Mouse (Mus musculus) Patski (cell line): Measurements from ENCODE around the gene Pdzd7. TPM values are rescaled to one million over a fixed set of nuclear protein-coding genes. Genes with fewer than 3 reads are reported as not detected.

Source experiments
- ATAC-seq: fragments of 100-300 bp; one replicate; pipeline ENCODE4 v1.8.0; 2021
- CTCF ChIA-PET: fragments of 350-600 bp; sonication (Branson Sonifier 250); formaldehyde crosslinking; loops from one replicate; lab custom pipeline; 2022; ENCODE audit warnings: inconsistent platforms; lab: Charles Lee
- POLR2A ChIA-PET: fragments of 350-600 bp; sonication (Branson Sonifier 250); formaldehyde crosslinking; loops from one replicate; lab custom pipeline; 2022; ENCODE audit warnings: antibody characterized with exemption, inconsistent platforms; lab: Charles Lee
- DNase-seq: peaks from one replicate; pipeline ENCODE4 v3.0.0-alpha.2; 2011; ENCODE audit warnings: low read depth, low spot score
- H3K27me3 ChIP-seq: fragments of 371-371 bp; one replicate; pipeline ENCODE4 v1.5.1; 2021
- CTCF ChIP-seq: fragments of 100-300 bp; IDR thresholded peaks from one replicate; pipeline ENCODE4 v1.5.1; 2021
- in situ Hi-C: fragments of 300-500 bp; cut with MboI; formaldehyde crosslinking; loops from 3 replicates; pipeline ENCODE4 v1.11.1; 2018; ENCODE audit warnings: low pct_unique_long_range_greater_than_20kb, mixed read lengths
- polyA plus RNA-seq: library from polyadenylated mRNA; unstranded; gene quantifications from one replicate; pipeline ENCODE4 v1.2.3, GENCODE M21; 2021

Pdzd7 gene
- polyA plus RNA-seq, 1 experiment from 2014 or later: 4.9 TPM

- in situ Hi-C loops: no loop called here
- no peak for ATAC-seq
- CTCF ChIA-PET: no interaction called here
These were observed 55.7 kb downstream of the Pdzd7 start for GRCm38 (mm10) chr19:44989567-44990495.

DNA sequence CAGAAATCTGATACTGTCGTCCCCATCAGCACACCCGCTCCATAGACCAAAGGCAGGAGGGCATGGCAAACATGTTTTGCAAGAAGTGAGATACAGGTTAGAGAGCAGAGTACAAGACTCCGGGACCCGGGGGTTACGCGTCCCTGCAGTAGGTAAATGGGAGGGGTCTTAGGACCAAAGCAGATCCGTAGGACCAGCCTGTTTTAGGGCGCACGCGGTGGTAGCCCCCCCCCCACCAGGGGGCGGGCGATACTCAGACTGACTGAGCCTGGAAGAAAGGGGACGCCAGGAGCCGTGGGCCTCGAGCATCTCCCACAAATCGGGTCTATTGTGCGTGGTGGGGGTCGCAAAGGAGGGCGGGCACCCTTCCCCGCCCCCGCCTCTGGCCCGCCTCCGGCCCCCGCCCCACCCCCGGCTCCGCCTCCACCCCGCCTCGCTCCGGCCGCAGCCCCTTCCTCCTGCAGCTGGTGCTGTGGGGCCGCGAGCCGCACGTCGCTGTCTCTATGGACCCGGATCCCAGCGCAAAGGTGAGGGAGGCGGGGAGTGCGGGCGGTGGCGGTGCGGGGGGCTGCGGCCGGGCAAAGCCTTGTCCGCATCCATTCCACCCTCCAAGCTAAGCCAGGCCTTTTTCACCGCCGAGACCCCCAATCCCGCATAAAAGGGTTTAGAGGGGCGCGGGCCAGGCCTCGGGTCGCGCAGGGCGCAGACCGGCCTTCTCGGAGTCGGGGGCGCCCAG, 56.5 kb downstream of the Pdzd7 start, which contains the start of gene Sema4g:
Gene Sema4g, plus strand, starts transcription at position 271 of the 736 bp plus-strand sequence.
- in situ Hi-C loops: no loop called here
- DNase-seq: no peak
- no peaks in the 10 kb centered on the region for H3K27me3 ChIP-seq
- peak; percentile 8 for ATAC-seq
- ChIA-PET POLR2A (interaction anchor here (1.4 kb wide), 1 partner anchor 12 kb away, joined by 3 read pairs; no protein-coding TSS in a partner anchor), CTCF (interaction anchor here (1.2 kb wide), 1 partner anchor 9 kb away, joined by 3 read pairs; no protein-coding TSS in a partner anchor)
- no peak for TF ChIP-seq CTCF

More at GRCm38 (mm10) chr19:44989567-44990495, 55.7 kb downstream of the Pdzd7 start:
- no peaks in the 10 kb centered on the region for H3K27me3 ChIP-seq
- no peak for DNase-seq
- no peak for TF ChIP-seq CTCF
- POLR2A ChIA-PET: interaction anchor here (0.6 to 1.4 kb wide), 2 partner anchors 10 to 11 kb away, joined by 3 read pairs; no protein-coding TSS in a partner anchor

- ATAC-seq (no peak), DNase-seq (no peak)
- POLR2A ChIA-PET: no interaction called here
- no peak for TF ChIP-seq CTCF
- CTCF ChIA-PET: interaction anchor here (1.0 to 1.2 kb wide), 2 partner anchors 9 to 12 kb away, joined by 3 read pairs; no protein-coding TSS in a partner anchor
- H3K27me3 ChIP-seq: no peaks in the 10 kb centered on the region
- in situ Hi-C loops: no loop called here
These were observed 57.2 kb downstream of the Pdzd7 start for GRCm38 (mm10) chr19:44988321-44988720.

DNA sequence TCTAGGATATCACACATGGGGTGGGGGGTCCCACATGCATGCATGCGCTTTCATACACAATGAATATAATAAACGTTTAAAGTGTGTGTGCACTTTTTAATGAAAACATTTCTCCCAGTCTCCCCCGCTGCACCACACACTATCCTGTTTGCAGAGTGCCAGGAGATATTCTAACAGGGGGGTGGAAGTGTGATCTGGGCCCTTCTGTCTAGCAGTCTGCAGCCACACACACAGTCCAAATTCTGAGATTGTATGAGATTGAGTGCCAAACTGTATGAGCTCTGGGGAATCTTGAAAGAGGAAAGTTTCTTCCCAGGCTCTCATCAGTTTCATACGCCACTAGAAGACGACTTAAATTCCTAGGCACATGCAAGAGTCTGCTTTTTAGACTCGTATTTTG, 57.7 kb downstream of the Pdzd7 start:
- no peaks in the 10 kb centered on the region for H3K27me3 ChIP-seq
- ATAC-seq (no peak), DNase-seq (no peak)
- in situ Hi-C loops: no loop called here
- POLR2A ChIA-PET: no interaction called here
- CTCF ChIA-PET: interaction anchor here (1.0 kb wide), 1 partner anchor 13 kb away, joined by 3 read pairs; no protein-coding TSS in a partner anchor
- TF ChIP-seq CTCF: no peak

DNA sequence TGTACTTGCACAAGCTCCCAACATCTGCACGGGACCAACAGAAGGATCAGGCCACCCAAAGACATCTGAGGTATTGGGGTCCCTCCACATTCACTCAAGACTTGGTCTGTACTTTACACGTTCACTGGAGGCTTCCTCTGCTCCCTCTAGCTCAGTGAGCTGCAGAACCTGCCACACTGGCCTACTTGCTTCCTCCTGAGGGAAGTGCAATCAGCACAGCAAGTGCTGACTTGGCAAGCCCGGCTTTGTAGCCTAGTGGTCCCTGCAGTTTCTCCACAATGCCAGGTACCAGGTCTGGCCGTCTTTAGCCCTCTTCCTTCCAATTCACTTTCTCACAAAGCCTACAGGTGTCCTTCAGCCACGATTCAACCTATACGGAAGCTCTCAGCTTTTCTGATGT, 58.5 kb downstream of the Pdzd7 start:
- in situ Hi-C loops: no loop called here

GRCm38 (mm10) chr19:44985159-44985988, 60.1 kb downstream of the Pdzd7 start:
- in situ Hi-C loops: no loop called here
- DNase-seq: no peak
- ChIA-PET POLR2A (interaction anchor here (0.8 to 1.3 kb wide), 2 partner anchors 9 to 10 kb away, joined by 3 read pairs; no protein-coding TSS in a partner anchor), CTCF (interaction anchor here (1.4 to 1.5 kb wide), 2 partner anchors 19 to 46 kb away, joined by 4 to 5 read pairs; partner anchors contain the start of gene Twnk)
- peak; percentile 24 for ATAC-seq
- no peaks in the 10 kb centered on the region for H3K27me3 ChIP-seq
- no peak for TF ChIP-seq CTCF

More for the DNA sequence above, 58.5 kb downstream of the Pdzd7 start:
- H3K27me3 ChIP-seq: no peaks in the 10 kb centered on the region
- ChIA-PET CTCF (interaction anchor here (1.5 kb wide), 1 partner anchor 18 kb away, joined by 5 read pairs; the partner anchor contains the start of gene Twnk), POLR2A (no interaction called here)
- ATAC-seq (no peak), DNase-seq (no peak)
- no peak for TF ChIP-seq CTCF

GRCm38 (mm10) chr19:44984420-44984819, 61.1 kb downstream of the Pdzd7 start:
- H3K27me3 ChIP-seq: no peaks in the 10 kb centered on the region
- in situ Hi-C loops: no loop called here
- CTCF ChIA-PET: interaction anchor here (1.4 kb wide), 1 partner anchor 47 kb away, joined by 4 read pairs; no protein-coding TSS in a partner anchor
- ATAC-seq: no peak
- POLR2A ChIA-PET: interaction anchor here (1.3 kb wide), 1 partner anchor 8 kb away, joined by 3 read pairs; no protein-coding TSS in a partner anchor
- no peak for DNase-seq
- TF ChIP-seq CTCF: no peak

DNA sequence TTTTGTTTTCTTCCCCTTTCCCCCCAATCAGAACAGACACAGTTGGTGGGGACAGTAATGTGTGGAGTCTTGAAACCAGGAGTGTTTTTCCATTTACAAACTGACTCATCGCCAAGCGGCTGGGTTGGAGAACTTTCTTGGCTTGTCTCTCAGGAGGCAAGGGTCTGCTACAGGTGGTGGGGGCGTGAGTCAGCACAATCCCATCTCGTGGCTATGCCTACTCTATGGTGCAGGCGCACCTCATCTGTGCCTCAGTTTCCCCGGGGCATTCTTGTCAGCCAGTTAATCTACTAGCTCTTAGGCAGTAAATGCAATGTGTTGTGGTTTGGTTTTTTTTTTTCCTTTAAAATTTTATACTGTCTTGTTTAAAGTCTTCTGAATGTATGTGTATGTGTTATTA, 62.2 kb downstream of the Pdzd7 start:
- in situ Hi-C loops: no loop called here
- DNase-seq (no peak), ATAC-seq (no peak)
- no peak for TF ChIP-seq CTCF
- ChIA-PET POLR2A (interaction anchor here (0.5 kb wide), 1 partner anchor 51 kb away, joined by 3 read pairs; no protein-coding TSS in a partner anchor), CTCF (interaction anchor here (1.2 to 2.1 kb wide), 2 partner anchors 15 to 30 kb away, joined by 4 to 5 read pairs; no protein-coding TSS in a partner anchor)
- no peaks in the 10 kb centered on the region for H3K27me3 ChIP-seq

DNA sequence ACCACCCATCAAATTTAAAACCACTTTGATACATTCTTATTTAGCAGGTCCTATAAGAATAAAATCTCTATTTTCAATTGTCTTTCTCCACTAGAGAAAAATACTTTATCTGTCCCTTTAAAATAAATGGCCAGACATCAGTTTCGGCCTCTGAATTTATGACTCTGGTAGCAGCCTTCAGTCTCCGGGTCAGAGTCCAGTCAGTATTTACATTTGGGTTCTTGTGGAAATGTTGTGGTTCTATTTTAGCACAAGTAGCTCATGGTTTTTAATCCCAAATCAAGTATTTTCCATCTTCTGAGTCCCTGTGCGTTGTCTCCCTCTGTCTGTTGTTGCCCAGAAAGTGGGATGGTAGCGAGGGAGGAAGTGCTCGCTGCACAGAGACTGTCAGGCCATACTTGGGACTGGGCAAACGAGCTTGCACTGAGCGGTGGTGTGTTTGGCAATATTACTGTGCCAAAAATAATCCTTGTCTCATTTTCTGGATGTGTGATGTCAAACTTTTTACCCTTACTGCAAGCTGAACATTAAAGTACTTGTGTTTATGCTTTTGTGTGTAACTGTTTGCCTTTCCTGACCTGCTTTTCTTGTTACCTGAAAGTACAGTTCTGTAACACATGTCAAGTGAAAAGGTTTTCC, 62.9 kb downstream of the Pdzd7 start:
- TF ChIP-seq CTCF: no peak
- POLR2A ChIA-PET: interaction anchor here (0.5 to 0.7 kb wide), 2 partner anchors 471 to 1653 kb away, joined by 3 to 5 read pairs; no protein-coding TSS in a partner anchor
- CTCF ChIA-PET: interaction anchor here (0.8 to 2.7 kb wide), 4 partner anchors 11 to 48 kb away, joined by 3 to 10 read pairs (median 4); no protein-coding TSS in a partner anchor
- no peaks in the 10 kb centered on the region for H3K27me3 ChIP-seq
- ATAC-seq (no peak), DNase-seq (no peak)
- in situ Hi-C loops: no loop called here
